Comparison of ENCODE assay signal across 28 mouse cellular contexts in genomic region chrX:115688400-115688799, GRCm38 (mm10).
"Had no signal": no experiment of that assay in that cellular context is flagged by ENCODE, and none has a peak within 500 bp of the region (broad histone marks: within the 10 kb centered on the region; RNA-seq: fewer than 3 reads in every experiment).

No protein-coding gene starts in this region.

- H3K4me1 ChIP-seq: limb, embryonic 10.5 days; limb, embryonic 12.5 days; limb, embryonic 13.5 days; limb, embryonic 15.5 days; liver, embryonic 12.5 days; liver, embryonic 13.5 days; liver, embryonic 15.5 days; lung, embryonic 15.5 days; midbrain, embryonic 10.5 days; midbrain, embryonic 12.5 days; midbrain, embryonic 13.5 days; midbrain, embryonic 15.5 days; neural tube, embryonic 12.5 days had no signal

- DNase-seq: left cerebral cortex, postnatal 4 days; liver; liver, embryonic 13.5 days; liver, postnatal 0 days; lung, adult 18-20 months; lung, adult 2 months; lung, embryonic 14.5 days; lung, postnatal 10 days; lung, postnatal 14 days; lung, postnatal 36 days; lung, postnatal 4 days; midbrain, embryonic 14.5 days had no signal

- H3K4me3 ChIP-seq: limb, embryonic 10.5 days; limb, embryonic 12.5 days; limb, embryonic 13.5 days; limb, embryonic 15.5 days; liver, embryonic 12.5 days; liver, embryonic 13.5 days; liver, embryonic 15.5 days; lung, embryonic 15.5 days; megakaryocyte, embryonic 14.5 days; midbrain, embryonic 10.5 days; midbrain, embryonic 12.5 days; midbrain, embryonic 13.5 days; midbrain, embryonic 15.5 days; myocyte; neural tube, embryonic 12.5 days had no signal

- H3K9me3 ChIP-seq: limb, embryonic 10.5 days; limb, embryonic 12.5 days; limb, embryonic 13.5 days; limb, embryonic 15.5 days; liver, embryonic 12.5 days; liver, embryonic 13.5 days; liver, embryonic 15.5 days; lung, embryonic 15.5 days; megakaryocyte, embryonic 14.5 days; midbrain, embryonic 10.5 days; midbrain, embryonic 12.5 days; midbrain, embryonic 13.5 days; midbrain, embryonic 15.5 days; neural tube, embryonic 12.5 days had no signal

- H3K27ac ChIP-seq: limb, embryonic 10.5 days; limb, embryonic 12.5 days; limb, embryonic 13.5 days; limb, embryonic 15.5 days; liver, embryonic 12.5 days; liver, embryonic 13.5 days; liver, embryonic 14.5 days; liver, embryonic 15.5 days; lung, embryonic 15.5 days; macrophage; midbrain, embryonic 10.5 days; midbrain, embryonic 12.5 days; midbrain, embryonic 13.5 days; midbrain, embryonic 15.5 days; neural tube, embryonic 12.5 days had no signal

- H3K27me3 ChIP-seq: limb, embryonic 12.5 days; limb, embryonic 13.5 days; limb, embryonic 15.5 days; liver, embryonic 12.5 days; liver, embryonic 13.5 days; liver, embryonic 15.5 days; lung, embryonic 15.5 days; megakaryocyte, embryonic 14.5 days; midbrain, embryonic 12.5 days; midbrain, embryonic 13.5 days; midbrain, embryonic 15.5 days; neural tube, embryonic 12.5 days had no signal

- H3K36me3 ChIP-seq: limb, embryonic 10.5 days; limb, embryonic 12.5 days; limb, embryonic 13.5 days; limb, embryonic 15.5 days; liver, embryonic 12.5 days; liver, embryonic 13.5 days; liver, embryonic 15.5 days; lung, embryonic 15.5 days; midbrain, embryonic 10.5 days; midbrain, embryonic 12.5 days; midbrain, embryonic 13.5 days; midbrain, embryonic 15.5 days; neural tube, embryonic 12.5 days had no signal

- H3K9ac ChIP-seq: limb, embryonic 12.5 days; limb, embryonic 13.5 days; limb, embryonic 15.5 days; liver, embryonic 12.5 days; liver, embryonic 13.5 days; liver, embryonic 14.5 days; liver, embryonic 15.5 days; liver, postnatal 0 days; lung, embryonic 14.5 days; lung, embryonic 15.5 days; midbrain, embryonic 12.5 days; midbrain, embryonic 13.5 days; midbrain, embryonic 15.5 days; neural tube, embryonic 12.5 days had no signal
